Mouse (Mus musculus) stomach, postnatal 0 days (tissue): ENCODE results near the gene Terf2ip.

Experiments
- CTCF ChIP-seq: IDR thresholded peaks from 2 replicates; pipeline ENCODE4 v1.5.1; 2016; ENCODE audit warnings: antibody characterized with exemption, low read depth, mild to moderate bottlenecking, moderate library complexity
- EP300 ChIP-seq: optimal IDR thresholded peaks from 2 replicates; pipeline ENCODE3; 2016; ENCODE audit warnings: antibody characterized with exemption

- TF ChIP-seq CTCF (no peak), EP300 (no peak)
Observed at GRCm38 (mm10) chr8:112014936-112015335, 3.7 kb downstream of the Terf2ip start, which contains the start of gene Gm6793.
